Mouse (Mus musculus) embryo, embryonic 11 days (tissue): ENCODE measurements around the gene Chid1.

Source experiments
- DNase-seq: peaks from one replicate; pipeline ENCODE4 v3.0.0-alpha.2; 2015

Gene Chid1

GRCm38 (mm10) chr7:141475011-141475804, 64.4 kb downstream of the Chid1 start, which contains the start of the genes Polr2l and Tspan4:
TSS of gene Polr2l (minus strand) at chr7:141475132.
TSS of gene Tspan4 (plus strand) at chr7:141475240.
- DNase-seq = peak; percentile 94

- DNase-seq = no peak
Measured at GRCm38 (mm10) chr7:141474160-141474559, 65.5 kb downstream of the Chid1 start.

- DNase-seq = no peak
Measured at GRCm38 (mm10) chr7:141472763-141473162, 66.9 kb downstream of the Chid1 start.

- DNase-seq = no peak
Measured at GRCm38 (mm10) chr7:141472226-141472625, 67.4 kb downstream of the Chid1 start.

- no peak for DNase-seq
Measured at GRCm38 (mm10) chr7:141471236-141471635, 68.4 kb downstream of the Chid1 start.

GRCm38 (mm10) chr7:141470637-141470944, 69.1 kb downstream of the Chid1 start:
- no peak for DNase-seq

GRCm38 (mm10) chr7:141469901-141470636, 69.6 kb downstream of the Chid1 start:
- no peak for DNase-seq

GRCm38 (mm10) chr7:141469352-141469751, 70.3 kb downstream of the Chid1 start:
- no peak for DNase-seq

- peak; percentile 86 for DNase-seq
Measured at GRCm38 (mm10) chr7:141468522-141469211, 71.0 kb downstream of the Chid1 start.

- DNase-seq = peak; percentile 24
Measured at GRCm38 (mm10) chr7:141468164-141468521, 71.5 kb downstream of the Chid1 start.

GRCm38 (mm10) chr7:141467230-141468030, 72.2 kb downstream of the Chid1 start, which contains the start of gene Cd151:
TSS of gene Cd151 (plus strand) at chr7:141467392.
- DNase-seq = peak; percentile 93

- no peak for DNase-seq
Measured at GRCm38 (mm10) chr7:141466607-141467148, 73.0 kb downstream of the Chid1 start.

GRCm38 (mm10) chr7:141466045-141466394, 73.6 kb downstream of the Chid1 start:
- no peak for DNase-seq

GRCm38 (mm10) chr7:141465388-141466044, 74.1 kb downstream of the Chid1 start:
- peak; percentile 22 for DNase-seq

- DNase-seq = peak; percentile 45
Measured at GRCm38 (mm10) chr7:141464603-141465201, 75.0 kb downstream of the Chid1 start.

- no peak for DNase-seq
Measured at GRCm38 (mm10) chr7:141463824-141464602, 75.6 kb downstream of the Chid1 start.

- DNase-seq = peak; percentile 11
Measured at GRCm38 (mm10) chr7:141462333-141462821, 77.3 kb downstream of the Chid1 start.

- peak; percentile 44 for DNase-seq
Measured at GRCm38 (mm10) chr7:141461521-141462332, 77.9 kb downstream of the Chid1 start.

- no peak for DNase-seq
Measured at GRCm38 (mm10) chr7:141460391-141461113, 79.1 kb downstream of the Chid1 start, which contains the start of gene Cracr2b. TSS of gene Cracr2b (plus strand) at chr7:141461094.
